ENCODE assay signal across 9 mouse cellular contexts in the genomic region with DNA sequence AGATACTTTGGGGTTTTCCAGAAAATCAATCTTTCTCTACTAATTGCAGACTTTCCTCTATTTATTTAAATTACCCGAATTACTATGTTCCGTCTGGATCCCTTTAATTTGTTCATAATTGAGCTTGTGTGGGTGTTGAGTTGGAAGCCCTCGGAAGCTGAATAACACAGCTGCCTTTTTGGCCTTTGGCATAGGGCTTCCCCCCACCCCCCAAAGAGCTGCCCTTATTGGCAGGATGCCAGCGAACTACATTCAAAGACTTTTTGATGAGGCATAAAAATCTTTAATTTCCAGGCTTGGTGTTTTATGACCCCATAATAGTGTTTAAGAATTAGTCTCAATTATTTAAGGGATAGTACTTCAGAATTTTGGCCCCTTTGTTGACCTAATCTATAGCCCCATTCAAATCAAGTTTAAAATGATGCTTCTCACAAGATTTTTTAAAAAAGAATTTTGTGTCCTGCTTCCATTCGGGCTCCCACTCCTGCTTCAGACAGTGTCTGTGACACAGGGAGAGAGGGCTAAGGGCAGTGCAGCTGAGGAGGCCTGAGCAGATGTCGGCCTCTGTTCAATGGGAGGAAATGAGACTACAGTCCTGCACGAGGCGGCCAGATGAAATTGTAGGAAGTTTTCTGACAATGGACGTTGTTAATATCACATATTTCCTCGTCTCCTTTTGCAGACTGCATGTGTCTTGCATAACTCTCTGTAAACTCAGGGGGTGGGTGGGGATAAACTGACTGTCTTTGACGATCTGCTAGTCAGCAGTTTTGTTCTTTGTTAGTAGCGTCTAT.
DNase-seq lines count a peak whose midpoint lies in the region; ATAC-seq lines count a peak whose summit lies in the region.
"Had no signal": no experiment of that assay in that cellular context is flagged by ENCODE, and none has a peak within 500 bp of the region (broad histone marks: within the 10 kb centered on the region; RNA-seq: fewer than 3 reads in every experiment).

No protein-coding gene starts in this region.

- H3K9me3 ChIP-seq in forebrain, embryonic 13.5 days (replicated peaks) = no peaks in the 10 kb centered on the region
- no peaks in the 10 kb centered on the region for H3K9me3 ChIP-seq in forebrain, embryonic 12.5 days
- no peaks in the 10 kb centered on the region for H3K9me3 ChIP-seq in embryonic facial prominence, embryonic 13.5 days
- H3K9me3 ChIP-seq in lung, embryonic 16.5 days (ENCODE audit: control insufficient read depth, low read length) = no peaks in the 10 kb centered on the region

- peaks cover 11% of the 10 kb centered on the region for H3K4me1 ChIP-seq in forebrain, embryonic 13.5 days
- peaks cover 8% of the 10 kb centered on the region; the same call in 1 of the 2 replicates for H3K4me1 ChIP-seq in forebrain, embryonic 12.5 days
- H3K4me1 ChIP-seq in embryonic facial prominence, embryonic 13.5 days = peaks cover 8% of the 10 kb centered on the region
- H3K4me1 ChIP-seq in lung, embryonic 16.5 days (replicated peaks; ENCODE audit: control insufficient read depth, insufficient read depth, low read length) = peaks cover 5% of the 10 kb centered on the region; the same call in 1 of the 2 replicates

- WGBS in forebrain, embryonic 13.5 days = 39% methylated on average over 12 of the region's 12 CpGs
- 34% methylated on average over 12 of the region's 12 CpGs for WGBS in forebrain, embryonic 12.5 days
- WGBS in embryonic facial prominence, embryonic 13.5 days = 21% methylated on average over 12 of the region's 12 CpGs
- 29% methylated on average over 12 of the region's 12 CpGs for WGBS in lung, embryonic 16.5 days

- H3K4me2 ChIP-seq in forebrain, embryonic 13.5 days = no peak overlapping the region
- H3K4me2 ChIP-seq in forebrain, embryonic 12.5 days = no peak overlapping the region
- no peak overlapping the region; the same call in 1 of the 2 replicates for H3K4me2 ChIP-seq in embryonic facial prominence, embryonic 13.5 days
- H3K4me2 ChIP-seq in lung, embryonic 16.5 days (ENCODE audit: low read depth, low read length) = no peak overlapping the region

- no peak overlapping the region for H3K9ac ChIP-seq in forebrain, embryonic 13.5 days
- no peak overlapping the region for H3K9ac ChIP-seq in forebrain, embryonic 12.5 days
- H3K9ac ChIP-seq in embryonic facial prominence, embryonic 13.5 days = no peak overlapping the region
- H3K9ac ChIP-seq in lung, embryonic 16.5 days (ENCODE audit: low read length) = no peak overlapping the region

- DNase-seq in kidney, postnatal 14 days = peak; percentile 23
- no peak for DNase-seq in kidney, adult 8-10 months
- no peak for DNase-seq in ovary, postnatal 10 days (ENCODE audit: low spot score)
- DNase-seq: cerebellum, postnatal 25 days had no signal

- ATAC-seq in forebrain, embryonic 13.5 days = 0 out of 2 replicates have a peak, but pooled peaks have one; percentile 48
- ATAC-seq in forebrain, embryonic 12.5 days (ENCODE audit: low FRiP score) = no peak
- ATAC-seq in embryonic facial prominence, embryonic 13.5 days (ENCODE audit: insufficient number of reproducible peaks, insufficient read depth, low FRiP score, low TSS enrichment, low read depth) = no peak
- peak; percentile 94 for ATAC-seq in lung, embryonic 16.5 days (ENCODE audit: low read depth)
- no peak for ATAC-seq in CD4-positive, CD25-positive, alpha-beta regulatory T cell, adult 4 months

- H3K36me3 ChIP-seq in forebrain, embryonic 13.5 days (ENCODE audit: poor library complexity, severe bottlenecking) = no peaks in the 10 kb centered on the region
- no peaks in the 10 kb centered on the region for H3K36me3 ChIP-seq in forebrain, embryonic 12.5 days (replicated peaks)
- H3K36me3 ChIP-seq in embryonic facial prominence, embryonic 13.5 days = no peaks in the 10 kb centered on the region
- H3K36me3 ChIP-seq in lung, embryonic 16.5 days (ENCODE audit: control insufficient read depth, insufficient read depth, low read length) = no peaks in the 10 kb centered on the region

- H3K4me3 ChIP-seq in forebrain, embryonic 13.5 days = no peak overlapping the region
- no peak overlapping the region for H3K4me3 ChIP-seq in forebrain, embryonic 12.5 days (replicated peaks)
- no peak overlapping the region for H3K4me3 ChIP-seq in embryonic facial prominence, embryonic 13.5 days
- no peak overlapping the region for H3K4me3 ChIP-seq in lung, embryonic 16.5 days (ENCODE audit: low read length)

- no peaks in the 10 kb centered on the region for H3K27me3 ChIP-seq in forebrain, embryonic 13.5 days
- no peaks in the 10 kb centered on the region for H3K27me3 ChIP-seq in forebrain, embryonic 12.5 days
- H3K27me3 ChIP-seq in embryonic facial prominence, embryonic 13.5 days = no peaks in the 10 kb centered on the region
- no peaks in the 10 kb centered on the region for H3K27me3 ChIP-seq in lung, embryonic 16.5 days (ENCODE audit: control insufficient read depth, insufficient read depth, low read depth, low read length)

- no peak overlapping the region; the same call in 1 of the 2 replicates for H3K27ac ChIP-seq in forebrain, embryonic 13.5 days
- H3K27ac ChIP-seq in forebrain, embryonic 12.5 days = no peak overlapping the region
- peak overlapping the region; percentile 48; the same call in 1 of the 2 replicates for H3K27ac ChIP-seq in embryonic facial prominence, embryonic 13.5 days
- peak overlapping the region; percentile 80 for H3K27ac ChIP-seq in lung, embryonic 16.5 days (ENCODE audit: low read length)

Comparison
In these comparisons a context has a peak if more than half of its experiments do, and no peak if none do; other contexts are left out.
1. ATAC-seq: peak in forebrain, embryonic 13.5 days (single experiment) and lung, embryonic 16.5 days (single experiment); none in forebrain, embryonic 12.5 days (single experiment), embryonic facial prominence, embryonic 13.5 days (single experiment) and CD4-positive, CD25-positive, alpha-beta regulatory T cell, adult 4 months (single experiment).
2. H3K27ac ChIP-seq: peak in embryonic facial prominence, embryonic 13.5 days (single experiment) and lung, embryonic 16.5 days (single experiment); none in forebrain, embryonic 13.5 days (single experiment) and forebrain, embryonic 12.5 days (single experiment).